Mouse (Mus musculus) small intestine, adult 2 months (tissue): Measurements from ENCODE around the gene Btbd18. TPM values are rescaled to one million over a fixed set of nuclear protein-coding genes. Genes with fewer than 3 reads are reported as not detected.

ENCODE experiments used
- H3K27ac ChIP-seq: fragments of 200-500 bp; 2 replicates; pipeline ENCODE4 v1.5.1; 2012; ENCODE audit warnings: low read depth, low read length, control low read depth, inconsistent platforms; ENCODE audit not compliant: insufficient read depth
- H3K27me3 ChIP-seq: fragments of 200-500 bp; 2 replicates; pipeline ENCODE4 v1.6.1; 2012; ENCODE audit warnings: mild to moderate bottlenecking, moderate library complexity, low read length, inconsistent platforms; ENCODE audit not compliant: control insufficient read depth, insufficient read depth
- H3K36me3 ChIP-seq: fragments of 200-500 bp; 2 replicates; pipeline ENCODE4 v1.6.1; 2012; ENCODE audit warnings: mild to moderate bottlenecking, low read length, control low read depth, inconsistent platforms; ENCODE audit not compliant: control insufficient read depth, insufficient read depth
- H3K4me1 ChIP-seq: fragments of 200-500 bp; 2 replicates; pipeline ENCODE4 v1.6.1; 2012; ENCODE audit warnings: low read length, inconsistent platforms, mixed read lengths; ENCODE audit not compliant: control insufficient read depth, insufficient read depth, insufficient read length
- H3K4me3 ChIP-seq: fragments of 200-500 bp; 2 replicates; pipeline ENCODE4 v1.5.1; 2012; ENCODE audit warnings: low read depth, mild to moderate bottlenecking, control low read depth, inconsistent platforms, low read length, moderate library complexity
- CTCF ChIP-seq: fragments of 200-500 bp; IDR thresholded peaks from 2 replicates; pipeline ENCODE4 v1.5.1; 2012; ENCODE audit warnings: low read depth, mild to moderate bottlenecking, control low read depth, inconsistent platforms, low read length, moderate library complexity, mixed read lengths; ENCODE audit not compliant: insufficient replicate concordance, insufficient read length; ENCODE audit errors: extremely low read depth
- POLR2A ChIP-seq: fragments of 200-500 bp; IDR thresholded peaks from 2 replicates; pipeline ENCODE4 v1.6.1; 2012; ENCODE audit warnings: low read depth, mild to moderate bottlenecking, control low read depth, inconsistent platforms, low read length, moderate library complexity
- WGBS: fragments of 180-500 bp; shearing (Covaris S2); methylation state at CpG from one replicate; pipeline ENCODE4 v1.1.7; 2018; 5-methylcytosine and 5-hydroxymethylcytosine counted together
- polyA plus RNA-seq: library from polyadenylated mRNA; depleted of rRNA; stranded (reverse); fragments of >200 nt; gene quantifications from 2 replicates; pipeline ENCODE4 v1.2.3, GENCODE M21; 2012

The Btbd18 gene
- polyA plus RNA-seq, 1 experiment = not detected

GRCm38 (mm10) chr2:84703497-84703896 lies 44.6 kb downstream of the Btbd18 start:
- Histone ChIP-seq H3K27ac (no peak overlapping the region), H3K27me3 (no peaks in the 10 kb centered on the region), H3K4me3 (no peak overlapping the region), H3K4me1 (peaks cover 3% of the 10 kb centered on the region; the same call in 1 of the 2 replicates), H3K36me3 (peaks cover 29% of the 10 kb centered on the region)
- 88% methylated on average over 1 of the region's 1 CpGs for WGBS
- TF ChIP-seq POLR2A = no peak
- TF ChIP-seq CTCF = no peak

DNA sequence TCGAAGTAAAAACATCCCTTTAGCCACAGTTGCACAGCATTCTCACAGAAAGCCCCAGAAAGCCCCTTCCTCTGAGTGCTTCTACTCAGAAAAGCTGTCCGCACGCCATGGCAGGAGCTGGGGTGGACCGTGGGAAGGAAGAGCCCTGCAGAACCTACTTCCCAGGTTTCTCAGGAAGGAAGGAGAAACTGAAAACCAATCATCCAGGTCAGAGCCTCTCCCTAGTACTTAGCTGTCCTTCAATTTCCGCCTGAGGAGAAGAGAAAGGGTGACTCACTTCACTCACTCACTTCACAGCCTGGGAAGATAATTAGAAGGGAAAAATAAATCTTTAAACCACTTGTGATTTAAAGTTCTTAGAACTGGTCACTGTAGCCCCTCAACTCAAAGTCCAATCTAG lies 45.5 kb downstream of the Btbd18 start:
- TF ChIP-seq POLR2A = no peak
- no peak for TF ChIP-seq CTCF
- Histone ChIP-seq H3K27ac (peak overlapping the region; percentile 36; the same call in 1 of the 2 replicates), H3K4me1 (peaks cover 3% of the 10 kb centered on the region; the same call in 1 of the 2 replicates), H3K36me3 (peaks cover 30% of the 10 kb centered on the region), H3K27me3 (no peaks in the 10 kb centered on the region), H3K4me3 (no peak overlapping the region)
- 75% methylated on average over 5 of the region's 5 CpGs for WGBS

DNA sequence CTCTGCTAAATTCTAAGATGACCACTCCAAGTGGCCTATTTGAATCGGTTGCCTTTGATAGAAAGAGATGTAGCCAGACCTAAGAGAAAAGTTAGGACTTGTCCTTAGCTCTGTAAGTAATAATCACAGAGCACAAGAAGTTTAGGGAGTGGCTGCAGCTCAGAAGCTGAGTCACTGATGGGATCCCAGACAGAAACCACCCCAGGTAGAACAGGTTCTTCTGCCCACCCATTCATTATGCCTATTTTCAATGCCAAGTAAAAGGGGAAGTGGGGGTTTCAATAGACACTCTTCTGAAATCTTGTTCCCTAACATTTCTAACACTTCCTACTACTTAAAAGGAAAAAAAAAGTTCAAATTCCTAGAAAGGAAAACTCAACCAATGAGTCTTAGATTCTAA lies 46.4 kb downstream of the Btbd18 start:
- Histone ChIP-seq H3K36me3 (peaks cover 35% of the 10 kb centered on the region), H3K4me1 (peaks cover 3% of the 10 kb centered on the region; the same call in 1 of the 2 replicates), H3K27me3 (no peaks in the 10 kb centered on the region), H3K4me3 (no peak overlapping the region), H3K27ac (no peak overlapping the region; the same call in 1 of the 2 replicates)
- 53% methylated on average over 1 of the region's 1 CpGs for WGBS
- no peak for TF ChIP-seq CTCF
- TF ChIP-seq POLR2A = no peak

- Histone ChIP-seq H3K4me1 (peaks cover 3% of the 10 kb centered on the region; the same call in 1 of the 2 replicates), H3K4me3 (no peak overlapping the region), H3K27me3 (no peaks in the 10 kb centered on the region), H3K27ac (no peak overlapping the region), H3K36me3 (peaks cover 28% of the 10 kb centered on the region)
- WGBS = 63% methylated on average over 1 of the region's 1 CpGs
- TF ChIP-seq POLR2A (no peak), CTCF (no peak)
Observed at GRCm38 (mm10) chr2:84707523-84707922, 48.6 kb downstream of the Btbd18 start.

DNA sequence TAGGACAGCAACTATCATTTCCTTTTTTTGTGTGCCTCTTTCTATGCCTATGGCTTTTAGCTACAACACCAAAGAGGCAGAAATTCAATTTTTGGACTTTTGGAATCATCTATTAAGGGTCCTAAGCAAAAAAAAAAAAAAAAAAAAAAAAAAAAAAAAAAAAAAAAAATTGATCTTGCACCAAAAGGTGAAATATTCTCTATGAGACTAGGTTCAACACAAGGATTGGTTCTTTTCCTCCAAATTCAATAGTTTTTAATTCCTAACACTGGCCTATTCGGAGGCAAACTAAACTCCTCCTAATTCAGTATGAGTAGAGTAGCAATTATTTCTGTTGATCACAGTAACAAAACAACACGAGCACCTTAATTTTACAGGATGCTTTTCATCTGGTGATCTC lies 53.0 kb downstream of the Btbd18 start:
- no peak overlapping the region for H3K4me3 ChIP-seq
- H3K27me3 ChIP-seq = no peaks in the 10 kb centered on the region
- 80% methylated on average over 2 of the region's 2 CpGs for WGBS
- H3K27ac ChIP-seq = no peak overlapping the region
- TF ChIP-seq CTCF (no peak), POLR2A (no peak)
- H3K36me3 ChIP-seq = peaks cover 23% of the 10 kb centered on the region
- H3K4me1 ChIP-seq = peaks cover 3% of the 10 kb centered on the region; the same call in 1 of the 2 replicates

- peak overlapping the region; percentile 90 for H3K27ac ChIP-seq
- TF ChIP-seq POLR2A = no peak
- TF ChIP-seq CTCF = no peak
- peak overlapping the region; percentile 87 for H3K4me3 ChIP-seq
- peaks cover 11% of the 10 kb centered on the region for H3K36me3 ChIP-seq
- under 1% methylated on average over 25 of the region's 26 CpGs for WGBS
- no peaks in the 10 kb centered on the region for H3K27me3 ChIP-seq
- peaks cover 6% of the 10 kb centered on the region; the same call in 1 of the 2 replicates for H3K4me1 ChIP-seq
Observed at GRCm38 (mm10) chr2:84714422-84714810, 55.5 kb downstream of the Btbd18 start.

DNA sequence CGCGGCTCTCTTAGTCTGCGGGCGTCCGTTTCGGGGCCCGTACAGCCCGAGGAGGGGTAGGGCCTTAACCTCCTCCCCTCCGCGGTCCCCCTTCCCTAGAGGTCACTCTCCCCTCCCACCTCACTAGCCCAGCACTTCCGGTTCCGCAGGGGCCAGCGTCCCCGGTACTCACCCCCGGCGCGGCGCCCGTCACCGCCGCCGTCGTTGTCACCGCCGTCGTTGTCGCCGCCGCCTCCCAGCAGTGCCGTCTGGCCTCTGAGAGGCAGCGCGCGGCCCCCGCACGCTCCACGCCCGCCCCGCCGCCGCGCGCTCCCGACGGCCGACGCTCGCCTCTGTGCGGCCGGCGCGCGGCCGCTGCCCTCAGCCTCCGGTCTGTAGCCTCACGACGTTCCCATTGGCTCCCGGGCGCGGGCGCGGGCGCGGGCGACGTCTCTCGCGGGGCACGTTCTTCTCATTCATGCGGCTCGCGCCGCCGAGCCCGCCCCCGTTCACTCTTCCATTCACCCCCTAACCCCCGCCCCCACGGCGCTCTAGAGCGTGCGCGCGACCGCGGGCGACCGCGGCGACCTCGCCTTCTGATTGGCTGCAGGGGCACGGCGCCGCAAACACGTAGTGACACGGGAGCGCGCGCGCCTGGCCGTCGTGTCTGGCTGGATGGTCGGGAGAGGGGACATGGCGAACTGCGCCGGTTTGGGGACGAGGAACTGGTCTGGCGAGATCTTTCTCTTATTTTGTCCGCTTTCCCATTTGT lies 56.1 kb downstream of the Btbd18 start, which contains the start of gene Zdhhc5:
Zdhhc5 (minus strand) TSS at position 370 of the 751 bp plus-strand sequence.
- peaks cover 6% of the 10 kb centered on the region; the same call in 1 of the 2 replicates for H3K4me1 ChIP-seq

More for the DNA sequence above, 56.1 kb downstream of the Btbd18 start, which contains the start of gene Zdhhc5:
- no peak for TF ChIP-seq CTCF
- peak; percentile 83 for TF ChIP-seq POLR2A
- peak within 1 kb of the TSS; percentile 87 for H3K4me3 ChIP-seq
- under 1% methylated on average over 106 of the region's 107 CpGs for WGBS
- H3K27me3 ChIP-seq = no peaks in the 10 kb centered on the region
- peaks cover 8% of the 10 kb centered on the region for H3K36me3 ChIP-seq
- peak within 1 kb of the TSS; percentile 92 for H3K27ac ChIP-seq
